Mouse (Mus musculus): ENCODE measurements around the gene Ppara. TPM values are rescaled to one million over a fixed set of nuclear protein-coding genes. Genes with fewer than 3 reads are reported as not detected.
"Not testable (repeated sequence)": the region's sequence is repeated elsewhere in the genome, so short reads cannot be mapped to it uniquely, and the experiment has no call there.

Gene Ppara
- polyA plus RNA-seq, 1 experiment: 5.3 TPM

GRCm38 (mm10) chr15:85749141-85749540 lies 14.4 kb downstream of the Ppara start:
- WGBS: 59% methylated on average over 9 of the region's 9 CpGs
- no peak for DNase-seq (ENCODE audit: low read depth, low spot score)

DNA sequence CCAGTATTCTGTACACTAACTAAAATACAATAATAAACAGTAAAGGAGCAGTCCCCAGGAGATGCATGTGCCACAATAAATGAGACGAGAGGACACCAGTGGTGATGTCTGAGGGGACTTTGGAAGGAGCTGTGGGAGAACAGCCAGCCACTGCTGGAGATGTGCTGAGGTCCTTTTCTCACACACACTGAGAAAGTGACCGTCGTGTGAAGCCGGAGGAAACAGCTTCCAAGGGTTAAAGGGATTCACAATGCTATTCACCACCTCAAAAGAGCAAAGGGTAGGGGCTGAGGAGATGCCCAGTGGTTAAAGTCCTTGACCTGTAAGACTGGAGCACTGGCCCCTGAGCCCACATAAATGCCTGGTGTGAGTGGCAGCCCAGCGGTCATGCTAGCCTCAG lies 15.3 kb downstream of the Ppara start:
- WGBS: 90% methylated on average over 5 of the region's 5 CpGs
- no peak for DNase-seq (ENCODE audit: low read depth, low spot score)

GRCm38 (mm10) chr15:85752655-85753054 lies 17.9 kb downstream of the Ppara start:
- DNase-seq (ENCODE audit: low read depth, low spot score): no peak
- WGBS: 43% methylated on average over 2 of the region's 2 CpGs

GRCm38 (mm10) chr15:85754033-85754650 lies 19.4 kb downstream of the Ppara start:
- no peak for DNase-seq (ENCODE audit: low read depth, low spot score)

GRCm38 (mm10) chr15:85755214-85755613 lies 20.4 kb downstream of the Ppara start:
- WGBS: 59% methylated on average over 6 of the region's 6 CpGs
- no peak for DNase-seq (ENCODE audit: low read depth, low spot score)

More at GRCm38 (mm10) chr15:85754033-85754650, 19.4 kb downstream of the Ppara start:
- WGBS: 55% methylated on average over 1 of the region's 1 CpGs

DNA sequence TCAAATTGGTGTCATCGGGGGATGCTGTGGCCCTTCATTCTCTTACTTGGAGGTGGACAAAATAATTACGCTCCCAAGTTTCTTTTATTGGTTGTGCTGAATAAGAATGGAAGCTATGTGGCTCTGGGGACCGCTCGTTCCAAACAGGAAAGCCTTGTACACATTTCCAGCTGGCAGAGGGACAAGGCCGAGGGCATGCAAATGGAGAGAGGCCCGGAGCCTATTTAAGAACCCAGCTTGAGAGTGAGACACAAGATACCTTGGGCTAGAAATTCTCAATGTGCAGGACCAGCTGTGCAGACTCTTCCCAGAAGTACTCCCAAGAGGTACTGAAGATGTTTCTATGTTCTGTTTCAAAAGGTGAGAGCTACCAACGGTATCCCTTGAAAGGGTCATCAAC lies 21.8 kb downstream of the Ppara start:
- no peak for DNase-seq (ENCODE audit: low read depth, low spot score)
- WGBS: 76% methylated on average over 7 of the region's 7 CpGs

- no peak for DNase-seq (ENCODE audit: low read depth, low spot score)
- 98% methylated on average over 3 of the region's 3 CpGs for WGBS
These were observed 23.0 kb downstream of the Ppara start for GRCm38 (mm10) chr15:85757768-85758167.

GRCm38 (mm10) chr15:85762761-85763160 lies 28.0 kb downstream of the Ppara start:
- WGBS: 87% methylated on average over 4 of the region's 4 CpGs
- no peak for DNase-seq (ENCODE audit: low read depth, low spot score)

DNA sequence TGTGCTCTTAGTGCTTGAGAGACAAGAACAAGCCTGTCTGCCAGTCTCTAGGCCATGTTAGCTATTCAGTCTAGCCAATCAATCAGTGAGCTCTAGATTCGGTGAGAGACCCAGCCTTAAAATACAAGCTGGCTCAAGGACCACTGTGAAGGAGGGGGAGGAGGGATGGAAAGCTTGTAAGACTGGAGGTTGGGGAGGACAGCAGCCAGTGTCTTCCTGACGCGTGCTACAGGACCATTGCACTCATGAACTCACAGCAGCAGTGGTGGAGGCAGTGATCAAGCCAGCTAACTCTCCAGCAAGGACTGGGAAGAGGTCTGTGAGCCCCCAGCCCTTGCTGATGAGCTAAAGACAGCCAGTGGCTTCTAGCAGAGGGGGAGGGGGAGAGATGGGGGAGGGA lies 30.2 kb downstream of the Ppara start:
- 73% methylated on average over 3 of the region's 3 CpGs for WGBS
- DNase-seq (ENCODE audit: low read depth, low spot score): no peak

DNA sequence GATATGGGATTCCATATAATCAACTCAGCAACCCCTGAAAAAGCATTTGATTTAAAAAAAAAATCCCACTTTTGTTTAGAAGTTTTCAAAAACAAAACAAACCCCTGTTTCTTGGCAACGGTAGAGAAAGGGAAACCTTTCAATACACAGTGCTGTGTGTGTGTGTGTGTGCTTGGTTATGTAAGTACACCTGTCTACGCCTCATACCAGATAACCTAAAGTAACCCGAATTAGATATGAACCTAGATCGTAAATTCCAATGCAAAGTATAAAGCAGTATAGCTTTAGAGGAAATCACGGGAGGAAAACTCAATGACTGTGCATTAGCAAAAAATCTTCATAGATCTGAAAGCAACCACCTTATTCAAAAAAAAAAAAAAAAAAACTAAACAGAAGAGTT lies 31.9 kb downstream of the Ppara start:
- WGBS: 33% methylated on average over 5 of the region's 5 CpGs
- no peak for DNase-seq (ENCODE audit: low read depth, low spot score)

DNA sequence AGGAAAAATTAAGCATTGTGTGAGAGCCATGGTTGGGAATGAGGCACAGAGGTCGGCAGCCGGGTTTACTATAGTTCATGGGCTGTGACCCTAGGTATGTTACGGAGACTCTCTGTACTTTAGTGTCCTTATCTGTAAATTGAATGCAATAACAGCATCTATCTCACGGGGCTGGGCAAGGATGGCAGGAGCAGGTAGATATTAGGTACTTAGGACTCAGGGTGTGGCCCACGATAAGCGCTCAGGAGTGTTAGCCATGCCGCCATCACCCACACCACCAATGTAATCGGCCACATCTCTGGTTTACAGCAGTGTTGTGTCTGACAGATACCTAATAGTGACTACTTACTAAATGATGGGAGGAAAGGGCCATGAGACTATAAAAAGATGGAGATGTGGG lies 34.2 kb downstream of the Ppara start:
- no peak for DNase-seq (ENCODE audit: low read depth, low spot score)
- 49% methylated on average over 8 of the region's 8 CpGs for WGBS

DNA sequence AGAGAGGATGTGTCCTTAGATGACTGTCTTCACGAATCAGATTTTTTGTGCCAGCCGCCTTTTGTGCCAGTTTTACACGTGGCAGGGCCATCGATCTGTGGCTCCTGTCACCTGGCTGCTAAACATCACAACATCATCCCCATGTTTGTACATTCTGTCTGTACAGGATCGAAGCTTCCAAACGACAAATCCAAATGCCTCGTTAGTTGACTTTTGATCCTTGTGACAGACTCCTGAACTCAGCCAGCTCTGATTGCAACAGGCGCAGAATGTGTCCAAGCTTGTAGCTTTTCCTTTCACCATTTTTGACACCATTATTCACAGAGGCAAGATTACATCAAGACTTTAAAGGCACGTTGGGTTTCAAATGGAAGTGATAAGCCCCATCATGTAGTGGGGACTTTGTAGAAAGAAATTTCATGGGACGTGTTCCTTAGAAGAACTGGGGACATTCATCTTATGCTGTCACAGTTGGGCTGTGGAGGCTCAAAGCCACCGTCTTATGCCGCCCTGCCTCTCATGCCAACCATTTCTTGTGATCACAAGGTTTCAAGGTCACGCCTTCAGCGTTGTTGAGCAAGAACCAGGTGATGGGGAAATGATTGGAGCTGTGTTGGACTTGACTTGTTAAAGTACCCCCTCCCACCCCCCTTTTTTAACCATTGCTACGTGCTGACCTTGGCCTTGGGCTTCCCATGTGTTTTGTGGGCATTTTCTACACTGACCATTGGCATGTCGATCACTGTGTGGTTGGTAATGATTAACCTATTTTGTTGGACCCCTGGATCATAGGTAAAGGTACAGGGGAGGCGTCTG lies 36.7 kb downstream of the Ppara start:
- DNase-seq (ENCODE audit: low read depth, low spot score): no peak
- 59% methylated on average over 17 of the region's 17 CpGs for WGBS

GRCm38 (mm10) chr15:85772146-85772740 lies 37.5 kb downstream of the Ppara start:
- DNase-seq (ENCODE audit: low read depth, low spot score): peak; percentile 61
- WGBS: 32% methylated on average over 11 of the region's 11 CpGs

DNA sequence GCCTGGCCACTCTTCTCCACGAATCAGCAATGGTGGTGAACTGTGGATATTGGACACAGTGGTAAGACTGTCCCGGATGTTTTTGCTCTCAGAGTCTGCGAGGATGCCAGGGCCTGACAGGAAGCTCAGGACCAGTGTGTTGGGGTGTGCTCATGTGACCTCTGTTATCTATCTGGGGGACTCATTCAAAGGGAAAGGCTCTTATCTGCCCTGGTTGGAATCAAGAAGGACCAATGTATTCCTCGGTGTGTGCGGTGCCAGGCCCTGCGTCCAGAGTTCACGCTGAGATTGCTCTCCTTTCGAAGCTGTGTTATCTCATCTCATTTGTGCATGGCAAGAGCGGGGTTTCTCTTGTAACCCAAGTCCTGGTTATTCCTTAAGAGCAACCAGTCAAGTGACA lies 39.6 kb downstream of the Ppara start:
- no peak for DNase-seq (ENCODE audit: low read depth, low spot score)

DNA sequence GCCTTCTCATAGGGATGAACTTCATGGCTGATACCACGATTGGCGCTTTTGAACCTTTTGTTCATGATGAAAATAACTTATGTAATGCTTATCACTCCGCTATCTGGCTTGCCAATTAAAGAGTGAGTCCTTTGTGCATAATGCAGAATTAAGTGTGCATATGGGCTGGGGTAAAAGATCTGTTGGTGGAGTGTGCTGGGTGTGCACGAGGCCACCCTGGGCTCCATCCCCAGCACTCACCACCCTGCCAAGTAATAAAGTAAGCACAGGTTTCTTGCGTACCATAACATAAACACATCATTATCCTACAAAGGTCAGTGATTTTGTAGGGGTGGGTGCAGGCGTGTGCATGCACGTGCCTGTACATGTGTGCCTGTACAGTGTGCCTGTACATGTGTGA lies 40.2 kb downstream of the Ppara start:
- no peak for DNase-seq (ENCODE audit: low read depth, low spot score)
- 83% methylated on average over 7 of the region's 7 CpGs for WGBS

More for the DNA sequence above, 39.6 kb downstream of the Ppara start:
- 65% methylated on average over 9 of the region's 9 CpGs for WGBS

DNA sequence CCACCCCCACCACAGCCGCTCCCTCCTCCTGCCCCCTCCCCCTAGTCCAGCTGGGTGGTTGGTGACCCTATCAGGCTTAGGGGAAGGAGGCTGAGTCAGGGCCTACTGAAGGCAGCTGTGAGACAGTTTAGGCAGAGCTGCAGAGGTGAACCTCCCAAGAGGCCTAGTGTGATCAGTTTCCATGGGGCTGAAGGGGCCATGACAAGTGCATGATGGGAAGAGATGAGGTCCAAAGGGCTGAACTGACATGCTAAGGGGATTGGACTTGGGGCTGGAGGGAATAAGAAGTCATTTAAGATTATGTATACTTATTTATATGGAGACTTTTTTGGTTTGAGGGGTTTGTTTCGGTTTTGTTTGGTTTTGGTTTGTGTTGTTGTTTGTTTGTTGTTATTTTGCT lies 41.5 kb downstream of the Ppara start:
- 88% methylated on average over 2 of the region's 2 CpGs for WGBS
- no peak for DNase-seq (ENCODE audit: low read depth, low spot score)

- DNase-seq (ENCODE audit: low read depth, low spot score): no peak
- WGBS: 29% methylated on average over 5 of the region's 5 CpGs
These were observed 42.0 kb downstream of the Ppara start for GRCm38 (mm10) chr15:85776771-85777170.

- not testable (repeated sequence) for DNase-seq (ENCODE audit: low read depth, low spot score)
- WGBS: 86% methylated on average over 6 of the region's 6 CpGs
These were observed 44.1 kb downstream of the Ppara start for GRCm38 (mm10) chr15:85778891-85779290.

DNA sequence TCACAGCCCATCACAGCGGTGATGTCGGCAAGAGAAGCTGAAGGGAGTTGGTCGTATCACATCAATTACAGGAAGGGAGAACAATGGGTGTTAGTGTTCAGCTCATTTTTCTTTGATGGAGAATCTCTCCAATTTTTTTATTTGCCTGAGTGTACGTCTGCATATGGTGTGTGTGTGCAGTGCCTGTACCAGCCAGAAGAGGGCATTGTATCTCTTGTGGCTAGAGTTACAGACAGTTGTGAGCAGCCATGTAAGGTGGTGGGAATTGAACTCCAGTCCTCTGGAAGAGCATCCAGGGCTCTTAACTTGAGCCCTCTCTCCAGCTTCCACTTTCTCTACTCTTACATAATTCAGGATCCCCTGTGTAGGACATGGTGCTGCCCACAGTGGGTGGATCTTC lies 48.4 kb downstream of the Ppara start:
- 94% methylated on average over 4 of the region's 4 CpGs for WGBS
- no peak for DNase-seq (ENCODE audit: low read depth, low spot score)

GRCm38 (mm10) chr15:85784341-85784740 lies 49.6 kb downstream of the Ppara start:
- 76% methylated on average over 3 of the region's 3 CpGs for WGBS
- no peak for DNase-seq (ENCODE audit: low read depth, low spot score)

DNA sequence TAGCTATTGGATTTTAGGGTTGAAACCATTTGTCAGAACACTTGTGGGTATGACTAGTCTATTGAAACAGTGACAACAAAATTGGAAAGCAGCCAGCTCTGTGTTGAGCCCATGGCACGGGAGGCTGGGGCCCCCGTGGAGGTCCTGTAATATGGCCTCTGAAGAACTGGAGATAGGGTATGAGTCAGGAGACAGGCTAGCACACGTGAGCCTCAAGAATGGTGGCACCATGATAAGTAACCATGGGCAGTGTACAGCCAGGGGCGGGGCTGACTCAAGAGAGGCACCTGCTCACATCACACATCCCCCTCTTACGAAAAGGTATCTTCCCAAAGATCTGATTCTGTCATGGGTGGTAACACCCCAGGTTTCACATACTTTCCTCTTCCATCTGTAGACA lies 51.9 kb downstream of the Ppara start:
- 64% methylated on average over 5 of the region's 5 CpGs for WGBS
- DNase-seq (ENCODE audit: low read depth, low spot score): no peak

All from large intestine, adult 2 months (tissue).